Mouse (Mus musculus) CH12.LX (cell line): ENCODE data around the gene Atp8b4.

ENCODE experiments used
- CTCF ChIP-seq, 2 experiments: IDR thresholded peaks in 1 of 2; conservative IDR thresholded peaks in 1 of 2; 2 replicates each; pipeline ENCODE4 v1.5.1; 2011 to 2012; ENCODE audit warnings: low read depth in 2 of 2, low read length in 2 of 2, improper control_type of control experiment in 1 of 2, inconsistent platforms in 1 of 2, mild to moderate bottlenecking in 1 of 2, moderate library complexity in 1 of 2
- IRF4 ChIP-seq: IDR thresholded peaks from 2 replicates; pipeline ENCODE4 v1.6.1; 2014; ENCODE audit warnings: low read depth, mild to moderate bottlenecking, inconsistent platforms, low read length, improper control_type of control experiment
- KAT2A ChIP-seq: IDR thresholded peaks from 2 replicates; pipeline ENCODE4 v1.6.1; 2012; ENCODE audit warnings: low read length, improper control_type of control experiment, inconsistent platforms; ENCODE audit not compliant: insufficient replicate concordance
- MAZ ChIP-seq: IDR thresholded peaks from 2 replicates; pipeline ENCODE4 v1.6.1; 2012; ENCODE audit warnings: low read depth, mild to moderate bottlenecking, inconsistent platforms, low read length, improper control_type of control experiment, moderate library complexity
- MXI1 ChIP-seq: IDR thresholded peaks from 2 replicates; pipeline ENCODE4 v1.6.1; 2011; ENCODE audit warnings: mild to moderate bottlenecking, low read depth, low read length, improper control_type of control experiment
- MYC ChIP-seq: IDR thresholded peaks from 2 replicates; pipeline ENCODE4 v1.6.1; 2011; ENCODE audit warnings: low read depth, mild to moderate bottlenecking, improper control_type of control experiment, low read length
- POLR2A ChIP-seq: IDR thresholded peaks from 2 replicates; pipeline ENCODE4 v1.6.1; 2011; ENCODE audit warnings: low read depth, mild to moderate bottlenecking, improper control_type of control experiment, low read length
- RCOR1 ChIP-seq: conservative IDR thresholded peaks from 2 replicates; pipeline ENCODE4 v1.6.1; 2012; ENCODE audit warnings: low read depth, mild to moderate bottlenecking, inconsistent platforms, low read length, improper control_type of control experiment
- SMC3 ChIP-seq: IDR thresholded peaks from 2 replicates; pipeline ENCODE4 v1.6.1; 2011; ENCODE audit warnings: low read depth, low read length, improper control_type of control experiment
- UBTF ChIP-seq: IDR thresholded peaks from 2 replicates; pipeline ENCODE4 v1.6.1; 2012; ENCODE audit warnings: low read depth, mild to moderate bottlenecking, inconsistent platforms, low read length, improper control_type of control experiment, moderate library complexity
- ZC3H11A ChIP-seq: IDR thresholded peaks from 2 replicates; pipeline ENCODE4 v1.6.1; 2012; ENCODE audit warnings: low read depth, mild to moderate bottlenecking, inconsistent platforms, low read length, improper control_type of control experiment
- ZMIZ1 ChIP-seq: IDR thresholded peaks from 2 replicates; pipeline ENCODE4 v1.6.1; 2012; ENCODE audit warnings: low read depth, mild to moderate bottlenecking, inconsistent platforms, low read length, improper control_type of control experiment

DNA sequence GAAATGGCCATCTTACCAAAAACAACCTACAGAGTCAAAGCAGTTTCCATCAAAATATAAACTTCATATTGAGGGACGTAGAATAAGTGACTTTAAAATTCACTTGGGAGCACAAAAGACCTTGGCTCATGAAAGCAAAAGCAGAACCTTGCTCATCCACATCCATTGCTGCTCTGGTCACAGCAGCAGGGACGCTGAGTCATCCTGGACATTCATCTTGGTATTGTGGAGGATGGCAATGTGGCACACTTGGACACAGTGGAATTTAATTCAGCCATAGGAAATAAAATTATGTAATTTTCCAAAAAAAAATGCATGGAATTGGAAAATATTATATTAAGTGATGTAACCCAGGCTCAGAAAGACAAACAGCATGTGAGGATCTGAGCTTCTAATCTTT is 184.1 kb downstream of the Atp8b4 start:
- TF ChIP-seq IRF4: no peak
- TF ChIP-seq ZMIZ1: no peak
- TF ChIP-seq CTCF (conservative IDR thresholded peaks at IDR 0.05 in 1 of 2, IDR thresholded peaks at IDR 0.05 in 1 of 2; ENCODE audit: low read depth in 2 of 2, low read length in 2 of 2): no peak
- TF ChIP-seq UBTF: no peak
- TF ChIP-seq KAT2A: no peak
- no peak for TF ChIP-seq MAZ
- no peak for TF ChIP-seq POLR2A
- TF ChIP-seq ZC3H11A: no peak
- TF ChIP-seq MXI1: no peak
- no peak for TF ChIP-seq SMC3
- no peak for TF ChIP-seq RCOR1
- TF ChIP-seq MYC: no peak
